Mouse (Mus musculus) ovary, postnatal 36 days (tissue): ENCODE results near the gene Map1b.

Source experiments
- DNase-seq: peaks from one replicate; pipeline ENCODE4 v3.0.0; 2022; ENCODE audit warnings: low spot score, mixed read lengths

Map1b gene

GRCm38 (mm10) chr13:99516448-99516881 is at the start of gene Map1b:
Gene Map1b (minus strand): TSS chr13:99516540.
- peak; percentile 81 for DNase-seq

- no peak for DNase-seq
These were observed 48.0 kb upstream of the Map1b start for GRCm38 (mm10) chr13:99564346-99564745.

GRCm38 (mm10) chr13:99563021-99563420 is 46.7 kb upstream of the Map1b start:
- no peak for DNase-seq

- DNase-seq, result no peak
These were observed 45.7 kb upstream of the Map1b start for GRCm38 (mm10) chr13:99561843-99562550.

- peak; percentile 11 for DNase-seq
These were observed 44.6 kb upstream of the Map1b start for GRCm38 (mm10) chr13:99560674-99561639.

- no peak for DNase-seq
These were observed 42.0 kb upstream of the Map1b start for GRCm38 (mm10) chr13:99558216-99558906.

GRCm38 (mm10) chr13:99557813-99558212 is 41.5 kb upstream of the Map1b start:
- DNase-seq, result no peak

GRCm38 (mm10) chr13:99557331-99557730 is 41.0 kb upstream of the Map1b start:
- DNase-seq, result no peak

- no peak for DNase-seq
These were observed 38.6 kb upstream of the Map1b start for GRCm38 (mm10) chr13:99554960-99555359.

GRCm38 (mm10) chr13:99554466-99554865 is 38.1 kb upstream of the Map1b start:
- DNase-seq, result no peak

GRCm38 (mm10) chr13:99552381-99552780 is 36.0 kb upstream of the Map1b start:
- DNase-seq, result no peak

- no peak for DNase-seq
These were observed 34.5 kb upstream of the Map1b start for GRCm38 (mm10) chr13:99550679-99551369.

- no peak for DNase-seq
These were observed 33.7 kb upstream of the Map1b start for GRCm38 (mm10) chr13:99550060-99550459.

- DNase-seq, result no peak
These were observed 33.2 kb upstream of the Map1b start for GRCm38 (mm10) chr13:99549584-99549983.

- DNase-seq, result no peak
These were observed 30.5 kb upstream of the Map1b start for GRCm38 (mm10) chr13:99546832-99547231.

GRCm38 (mm10) chr13:99545201-99545600 is 28.9 kb upstream of the Map1b start:
- DNase-seq, result no peak

GRCm38 (mm10) chr13:99541429-99542267 is 25.3 kb upstream of the Map1b start:
- no peak for DNase-seq

- no peak for DNase-seq
These were observed 22.9 kb upstream of the Map1b start for GRCm38 (mm10) chr13:99539288-99539687.

- DNase-seq, result no peak
These were observed 22.5 kb upstream of the Map1b start for GRCm38 (mm10) chr13:99538851-99539250.

- DNase-seq, result no peak
These were observed 21.7 kb upstream of the Map1b start for GRCm38 (mm10) chr13:99537908-99538513.
